Mouse (Mus musculus): Measurements from ENCODE around the gene Utp15. TPM values are rescaled to one million over a fixed set of nuclear protein-coding genes. Genes with fewer than 3 reads are reported as not detected.

The Utp15 gene
- polyA plus RNA-seq, 1 experiment = 13.7 TPM

GRCm38 (mm10) chr13:98275646-98276045 lies 12.8 kb upstream of the Utp15 start:
- Histone ChIP-seq H3ac (ENCODE audit: control insufficient read depth, insufficient read length, low read depth) (no peak overlapping the region), H3K4me3 (ENCODE audit: insufficient read depth, poor library complexity, severe bottlenecking) (no peak overlapping the region), H3K27me3 (ENCODE audit: control insufficient read depth, insufficient read depth, insufficient read length) (no peaks in the 10 kb centered on the region)

GRCm38 (mm10) chr13:98274023-98274422 lies 11.2 kb upstream of the Utp15 start:
- no peaks in the 10 kb centered on the region for H3K79me2 ChIP-seq (ENCODE audit: control insufficient read depth, insufficient read depth)
- no peaks in the 10 kb centered on the region for H3K79me3 ChIP-seq (ENCODE audit: low read depth)
- H3K4me3 ChIP-seq (ENCODE audit: insufficient read depth, poor library complexity, severe bottlenecking) = no peak overlapping the region
- no peaks in the 10 kb centered on the region for H3K27me3 ChIP-seq (ENCODE audit: control insufficient read depth, insufficient read depth, insufficient read length)
- TF ChIP-seq MYOD1 (IDR thresholded peaks at IDR 0.05; ENCODE audit: control insufficient read depth, insufficient read length, low read depth) (no peak), CEBPB (IDR thresholded peaks at IDR 0.05; ENCODE audit: low read depth) (no peak), FOSL1 (IDR thresholded peaks at IDR 0.05; ENCODE audit: insufficient read depth, low read length, poor library complexity, severe bottlenecking) (no peak), CTCF (IDR thresholded peaks at IDR 0.05; ENCODE audit: control insufficient read depth, insufficient read depth, insufficient read length) (no peak), MYOG (IDR thresholded peaks at IDR 0.05; ENCODE audit: control insufficient read depth, extremely low read depth, insufficient read length) (no peak), MAX (IDR thresholded peaks at IDR 0.05) (no peak), USF1 (IDR thresholded peaks at IDR 0.05; ENCODE audit: low read depth) (no peak)
- H3K36me3 ChIP-seq (ENCODE audit: control insufficient read depth, insufficient read depth) = peaks cover 16% of the 10 kb centered on the region
- no peak overlapping the region for H3ac ChIP-seq (ENCODE audit: control insufficient read depth, insufficient read length, low read depth)

More at GRCm38 (mm10) chr13:98275646-98276045, 12.8 kb upstream of the Utp15 start:
- no peak for TF ChIP-seq CEBPB (IDR thresholded peaks at IDR 0.05; ENCODE audit: low read depth)
- TF ChIP-seq MAX (IDR thresholded peaks at IDR 0.05) = no peak
- TF ChIP-seq MYOG (IDR thresholded peaks at IDR 0.05; ENCODE audit: control insufficient read depth, extremely low read depth, insufficient read length) = no peak
- TF ChIP-seq MYOD1 (IDR thresholded peaks at IDR 0.05; ENCODE audit: control insufficient read depth, insufficient read length, low read depth) = peak; percentile 70
- no peak for TF ChIP-seq CTCF (IDR thresholded peaks at IDR 0.05; ENCODE audit: control insufficient read depth, insufficient read depth, insufficient read length)
- peak; percentile 80 for TF ChIP-seq FOSL1 (IDR thresholded peaks at IDR 0.05; ENCODE audit: insufficient read depth, low read length, poor library complexity, severe bottlenecking)
- no peak for TF ChIP-seq USF1 (IDR thresholded peaks at IDR 0.05; ENCODE audit: low read depth)
- H3K36me3 ChIP-seq (ENCODE audit: control insufficient read depth, insufficient read depth) = peaks cover 16% of the 10 kb centered on the region
- H3K79me3 ChIP-seq (ENCODE audit: low read depth) = no peaks in the 10 kb centered on the region
- no peaks in the 10 kb centered on the region for H3K79me2 ChIP-seq (ENCODE audit: control insufficient read depth, insufficient read depth)

GRCm38 (mm10) chr13:98264111-98264510 lies 1.3 kb upstream of the Utp15 start:
- Histone ChIP-seq H3K79me3 (ENCODE audit: low read depth) (peaks cover 21% of the 10 kb centered on the region), H3ac (ENCODE audit: control insufficient read depth, insufficient read length, low read depth) (no peak overlapping the region), H3K27me3 (ENCODE audit: control insufficient read depth, insufficient read depth, insufficient read length) (no peaks in the 10 kb centered on the region), H3K36me3 (ENCODE audit: control insufficient read depth, insufficient read depth) (peaks cover 17% of the 10 kb centered on the region), H3K79me2 (ENCODE audit: control insufficient read depth, insufficient read depth) (peaks cover 39% of the 10 kb centered on the region), H3K4me3 (ENCODE audit: insufficient read depth, poor library complexity, severe bottlenecking) (peak overlapping the region; percentile 95)
- TF ChIP-seq MAX (IDR thresholded peaks at IDR 0.05) (no peak), FOSL1 (IDR thresholded peaks at IDR 0.05; ENCODE audit: insufficient read depth, low read length, poor library complexity, severe bottlenecking) (no peak), CTCF (IDR thresholded peaks at IDR 0.05; ENCODE audit: control insufficient read depth, insufficient read depth, insufficient read length) (no peak), CEBPB (IDR thresholded peaks at IDR 0.05; ENCODE audit: low read depth) (no peak), MYOG (IDR thresholded peaks at IDR 0.05; ENCODE audit: control insufficient read depth, extremely low read depth, insufficient read length) (no peak), MYOD1 (IDR thresholded peaks at IDR 0.05; ENCODE audit: control insufficient read depth, insufficient read length, low read depth) (no peak), USF1 (IDR thresholded peaks at IDR 0.05; ENCODE audit: low read depth) (no peak)

GRCm38 (mm10) chr13:98263458-98263987 lies 682 bp upstream of the Utp15 start:
- Histone ChIP-seq H3K36me3 (ENCODE audit: control insufficient read depth, insufficient read depth) (peaks cover 23% of the 10 kb centered on the region), H3ac (ENCODE audit: control insufficient read depth, insufficient read length, low read depth) (peak overlapping the region; percentile 82), H3K27me3 (ENCODE audit: control insufficient read depth, insufficient read depth, insufficient read length) (no peaks in the 10 kb centered on the region), H3K79me2 (ENCODE audit: control insufficient read depth, insufficient read depth) (peaks cover 45% of the 10 kb centered on the region), H3K4me3 (ENCODE audit: insufficient read depth, poor library complexity, severe bottlenecking) (peak overlapping the region; percentile 95), H3K79me3 (ENCODE audit: low read depth) (peaks cover 21% of the 10 kb centered on the region)
- TF ChIP-seq MYOD1 (IDR thresholded peaks at IDR 0.05; ENCODE audit: control insufficient read depth, insufficient read length, low read depth) (no peak), MYOG (IDR thresholded peaks at IDR 0.05; ENCODE audit: control insufficient read depth, extremely low read depth, insufficient read length) (no peak), USF1 (IDR thresholded peaks at IDR 0.05; ENCODE audit: low read depth) (no peak), FOSL1 (IDR thresholded peaks at IDR 0.05; ENCODE audit: insufficient read depth, low read length, poor library complexity, severe bottlenecking) (no peak), MAX (IDR thresholded peaks at IDR 0.05) (no peak), CEBPB (IDR thresholded peaks at IDR 0.05; ENCODE audit: low read depth) (no peak), CTCF (IDR thresholded peaks at IDR 0.05; ENCODE audit: control insufficient read depth, insufficient read depth, insufficient read length) (no peak)

GRCm38 (mm10) chr13:98254921-98255320 lies 7.9 kb downstream of the Utp15 start:
- no peak overlapping the region for H3ac ChIP-seq (ENCODE audit: control insufficient read depth, insufficient read length, low read depth)
- TF ChIP-seq MAX (IDR thresholded peaks at IDR 0.05) (no peak), CEBPB (IDR thresholded peaks at IDR 0.05; ENCODE audit: low read depth) (no peak), USF1 (IDR thresholded peaks at IDR 0.05; ENCODE audit: low read depth) (no peak), MYOG (IDR thresholded peaks at IDR 0.05; ENCODE audit: control insufficient read depth, extremely low read depth, insufficient read length) (no peak), MYOD1 (IDR thresholded peaks at IDR 0.05; ENCODE audit: control insufficient read depth, insufficient read length, low read depth) (no peak), FOSL1 (IDR thresholded peaks at IDR 0.05; ENCODE audit: insufficient read depth, low read length, poor library complexity, severe bottlenecking) (no peak), CTCF (IDR thresholded peaks at IDR 0.05; ENCODE audit: control insufficient read depth, insufficient read depth, insufficient read length) (no peak)
- H3K79me3 ChIP-seq (ENCODE audit: low read depth) = peaks cover 3% of the 10 kb centered on the region
- no peaks in the 10 kb centered on the region for H3K27me3 ChIP-seq (ENCODE audit: control insufficient read depth, insufficient read depth, insufficient read length)
- peaks cover 9% of the 10 kb centered on the region for H3K79me2 ChIP-seq (ENCODE audit: control insufficient read depth, insufficient read depth)
- peaks cover 92% of the 10 kb centered on the region for H3K36me3 ChIP-seq (ENCODE audit: control insufficient read depth, insufficient read depth)
- no peak overlapping the region for H3K4me3 ChIP-seq (ENCODE audit: insufficient read depth, poor library complexity, severe bottlenecking)
